12 mouse cellular contexts compared by ENCODE assay signal in the genomic region with DNA sequence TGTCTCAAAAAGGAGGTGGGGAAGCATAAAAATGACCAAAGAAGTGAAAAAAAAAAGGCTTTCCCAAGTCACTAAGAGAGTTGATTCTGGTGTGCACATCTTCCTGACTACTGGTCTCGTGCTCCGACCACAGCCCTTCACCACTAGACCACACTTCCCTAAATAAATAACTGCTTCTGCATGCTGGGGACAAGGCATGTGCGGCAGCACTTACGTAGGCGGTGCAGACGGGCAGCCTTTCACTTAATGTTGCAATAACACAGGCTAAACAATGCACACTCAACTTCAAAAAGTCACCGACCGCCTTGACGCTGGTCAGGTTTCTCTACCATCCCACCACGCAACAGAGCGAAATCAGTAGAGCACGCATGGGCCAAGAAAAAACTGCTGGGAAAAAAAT. TPM values are rescaled to one million over a fixed set of nuclear protein-coding genes. Genes with fewer than 3 reads are reported as not detected.
DNase-seq lines count a peak whose midpoint lies in the region; ATAC-seq and TF ChIP-seq lines count a peak whose summit lies in the region.
"Had no signal": no experiment of that assay in that cellular context is flagged by ENCODE, and none has a peak within 500 bp of the region (broad histone marks: within the 10 kb centered on the region; RNA-seq: fewer than 3 reads in every experiment).

No protein-coding gene starts in this region.

- peak; percentile 77 for TF ChIP-seq EP300 in liver, postnatal 0 days (IDR thresholded peaks at IDR 0.05; ENCODE audit: low read depth)

- H3K4me3 ChIP-seq in bone marrow, adult 2 months (replicated peaks; ENCODE audit: control insufficient read depth, low read depth, low read length), result no peak overlapping the region
- no peak overlapping the region for H3K4me3 ChIP-seq in liver, postnatal 0 days (ENCODE audit: low read depth, low read length)
- H3K4me3 ChIP-seq: forebrain, embryonic 12.5 days; hindbrain, embryonic 12.5 days had no signal

- peaks cover 6% of the 10 kb centered on the region for H3K4me1 ChIP-seq in bone marrow, adult 2 months (ENCODE audit: control insufficient read depth, insufficient read depth, low read length)
- H3K4me1 ChIP-seq in liver, postnatal 0 days (ENCODE audit: insufficient read depth), result peaks cover 19% of the 10 kb centered on the region

- H3K27me3 ChIP-seq in liver, postnatal 0 days (ENCODE audit: insufficient read depth, low read length), result peaks cover 26% of the 10 kb centered on the region
- H3K27me3 ChIP-seq: Patski had no signal

- H3K27ac ChIP-seq in bone marrow, adult 2 months (ENCODE audit: control insufficient read depth, insufficient read depth, low read depth, low read length, poor library complexity), result peak overlapping the region; percentile 73; the same call in 1 of the 2 replicates
- H3K27ac ChIP-seq in liver, postnatal 0 days (ENCODE audit: low read depth), result peak overlapping the region; percentile 46
- H3K27ac ChIP-seq: forebrain, embryonic 12.5 days; hindbrain, embryonic 12.5 days had no signal

- WGBS in bone marrow, adult 2 months, result under 1% methylated on average over 12 of the region's 12 CpGs
- WGBS in liver, postnatal 0 days (ENCODE audit: insufficient replicate concordance), result 17% methylated on average over 12 of the region's 12 CpGs

- peak overlapping the region; percentile 23 for H3K4me2 ChIP-seq in liver, postnatal 0 days (ENCODE audit: low read depth, low read length)
- H3K4me2 ChIP-seq: forebrain, embryonic 12.5 days; hindbrain, embryonic 12.5 days had no signal

- H3K36me3 ChIP-seq in liver, postnatal 0 days (replicated peaks; ENCODE audit: insufficient read depth, low read length), result no peaks in the 10 kb centered on the region
- H3K36me3 ChIP-seq: forebrain, embryonic 12.5 days; hindbrain, embryonic 12.5 days had no signal

- no peak for TF ChIP-seq CTCF in bone marrow, adult 2 months (IDR thresholded peaks at IDR 0.05; ENCODE audit: control insufficient read depth, insufficient read depth, low read length)
- no peak for TF ChIP-seq CTCF in liver, postnatal 0 days (IDR thresholded peaks at IDR 0.05; ENCODE audit: low read depth)

- TF ChIP-seq POLR2A in bone marrow, adult 2 months (IDR thresholded peaks at IDR 0.05; ENCODE audit: borderline replicate concordance, control insufficient read depth, low read depth, low read length), result no peak

- no peak for ATAC-seq in liver, postnatal 0 days
- no peak for ATAC-seq in megakaryocyte-erythroid progenitor cell, adult 5-6 weeks (replicated peaks; ENCODE audit: low FRiP score, low TSS enrichment, poor library complexity, severe bottlenecking)
- no peak for ATAC-seq in erythroblast, adult 5-6 weeks (replicated peaks; ENCODE audit: low FRiP score, poor library complexity, severe bottlenecking)
- ATAC-seq: midbrain, embryonic 16.5 days; Patski had no signal

- DNase-seq in layer of hippocampus, adult 9-11 months, result peak; percentile 80
- DNase-seq in layer of hippocampus, postnatal 36 days, result no peak
- peak; percentile 64 for DNase-seq in liver, postnatal 0 days
- DNase-seq in skeletal muscle tissue, adult 2 months (ENCODE audit: low read depth, low spot score), result peak; percentile 69
- DNase-seq: gastrocnemius, postnatal 36 days had no signal

- H3K9ac ChIP-seq in liver, postnatal 0 days (replicated peaks), result no peak overlapping the region
- H3K9ac ChIP-seq: forebrain, embryonic 12.5 days; hindbrain, embryonic 12.5 days had no signal

- H3K9me3 ChIP-seq in liver, postnatal 0 days (ENCODE audit: low read length), result no peaks in the 10 kb centered on the region
- H3K9me3 ChIP-seq: forebrain, embryonic 12.5 days; hindbrain, embryonic 12.5 days had no signal

RNA-seq across cellular contexts. Expression of gene Fos, which starts 5.0 kb away (rescaled TPM):
- total RNA-seq in layer of hippocampus, postnatal 36 days (2021), result 10 to 100 TPM; 14.6 to 17.2 TPM
- 8.6 TPM in 1 of 2 replicates, not detected in the other for polyA plus RNA-seq in bone marrow, adult 2 months (2011; ENCODE audit: insufficient read depth, insufficient read length, low replicate concordance, missing spikeins)
- polyA plus RNA-seq in liver, postnatal 0 days (2015; fragmentation: Nextera tagmentation; extraction: Ambion mirVana), result 1.3 and 1.6 TPM in 2 replicates
- 2.8 and 16.5 TPM in 2 replicates for total RNA-seq in megakaryocyte-erythroid progenitor cell, adult 5-6 weeks (2014; fragmentation: Nextera tagmentation)
- total RNA-seq in megakaryocyte-erythroid progenitor cell, adult 5-6 weeks (2017), result 257 and 293 TPM in 2 replicates
- 40.3 and 41.9 TPM in 2 replicates for total RNA-seq in erythroblast, adult 5-6 weeks (2015; ENCODE audit: low replicate concordance)
- 25.0 and 32.1 TPM in 2 replicates for total RNA-seq in erythroblast, adult 5-6 weeks (2017; ENCODE audit: low replicate concordance)

Comparison
In these comparisons a context has a peak if more than half of its experiments do, and no peak if none do; other contexts are left out.
1. DNase-seq: peak in layer of hippocampus, adult 9-11 months (single experiment), liver, postnatal 0 days (single experiment) and skeletal muscle tissue, adult 2 months (single experiment); none in layer of hippocampus, postnatal 36 days (0 of 2).